Mouse (Mus musculus) testis, adult 2 months (tissue): ENCODE data around the gene Atp1a1.

ENCODE experiments used
- CTCF ChIP-seq: fragments of 200-500 bp; IDR thresholded peaks from 2 replicates; pipeline ENCODE4 v1.5.1; 2012; ENCODE audit warnings: low read depth, mild to moderate bottlenecking, inconsistent platforms, low read length, moderate library complexity; ENCODE audit not compliant: control insufficient read depth, insufficient read depth, insufficient replicate concordance
- POLR2A ChIP-seq: fragments of 200-500 bp; IDR thresholded peaks from 2 replicates; pipeline ENCODE4 v1.6.1; 2012; ENCODE audit warnings: low read depth, mild to moderate bottlenecking, inconsistent platforms, low read length, moderate library complexity; ENCODE audit not compliant: control insufficient read depth

DNA sequence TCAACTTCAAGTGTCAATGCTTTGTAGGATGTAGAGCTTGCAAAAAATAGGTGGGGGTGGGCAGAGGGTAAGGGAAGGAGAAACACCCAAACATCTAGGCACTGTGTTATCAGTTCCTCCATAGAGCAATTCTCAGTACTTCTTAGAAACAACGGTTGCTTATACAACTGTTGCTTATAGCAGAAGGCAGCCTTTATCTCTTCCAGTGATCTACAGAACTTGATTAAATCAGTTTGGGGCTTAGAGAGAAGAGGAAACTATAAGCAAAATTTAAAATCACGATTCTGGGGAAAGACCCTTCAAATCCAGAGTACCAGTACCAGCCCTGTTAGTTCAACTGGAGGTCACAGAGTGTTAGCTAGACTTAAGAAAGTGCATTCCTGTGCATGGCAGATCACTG lies 1.2 kb upstream of the Atp1a1 start:
- TF ChIP-seq CTCF, result no peak
- TF ChIP-seq POLR2A, result no peak
